Mouse (Mus musculus) neutrophil, adult 5-6 weeks (primary cell): ENCODE measurements at regions not wholly inside any gene's neighbourhood (a gene's known extent, or its start where the extent isn't known, plus 50 kb on each side); places are given as distances from the start of the nearest gene placed in this dataset.

ENCODE experiments used
- ATAC-seq: fragments of 151-379, 151-347 bp; 2 replicates; pipeline ENCODE4 v1.8.0; 2017; ENCODE audit warnings: mild to moderate bottlenecking, moderate TSS enrichment; ENCODE audit not compliant: insufficient number of reproducible peaks, poor library complexity, low FRiP score, severe bottlenecking; ENCODE audit errors: extremely low read depth

- ATAC-seq, result no peak
These were observed 836.4 kb upstream of the Adgrl2 start for GRCm38 (mm10) chr3:149826757-149827156.

GRCm38 (mm10) chr3:149820670-149821069 lies 830.3 kb upstream of the Adgrl2 start:
- no peak for ATAC-seq

DNA sequence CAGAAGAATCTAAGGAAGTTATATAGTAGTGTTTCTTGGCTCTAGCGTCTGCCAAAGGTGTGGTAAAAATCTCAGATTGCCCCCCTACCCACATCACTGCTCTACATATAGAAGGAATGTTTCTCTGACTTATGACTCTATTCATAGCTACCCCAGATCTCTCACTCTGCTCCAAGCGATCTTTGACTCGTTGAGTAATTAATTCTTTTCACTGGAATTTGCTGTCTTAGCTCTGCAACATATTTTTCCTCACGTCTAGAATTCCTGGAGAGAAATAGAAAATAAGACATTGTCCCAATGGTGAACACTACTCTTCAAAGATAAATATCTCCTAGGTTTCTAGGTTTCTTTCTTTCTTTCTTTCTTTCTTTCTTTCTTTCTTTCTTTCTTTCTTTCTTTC lies 829.5 kb upstream of the Adgrl2 start:
- no peak for ATAC-seq

DNA sequence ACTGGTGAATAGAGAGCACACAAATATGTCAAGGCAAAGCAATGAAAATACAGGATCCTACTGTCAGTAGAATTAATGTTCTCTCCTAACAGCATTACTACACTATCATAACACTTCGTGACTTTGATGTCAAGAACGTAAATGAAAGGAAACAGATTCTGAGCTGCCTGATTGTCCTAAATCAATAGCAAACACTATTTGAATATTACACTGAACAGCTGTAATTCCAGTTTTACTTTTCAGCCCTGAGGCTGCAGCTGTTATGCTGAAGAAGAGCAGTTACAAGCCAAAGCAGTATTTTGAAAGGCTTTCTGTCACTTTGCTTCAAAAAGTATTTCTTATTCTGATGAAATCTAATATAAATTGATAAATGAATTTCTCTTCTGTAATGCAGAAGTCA lies 828.7 kb upstream of the Adgrl2 start:
- no peak for ATAC-seq

GRCm38 (mm10) chr3:149811036-149811435 lies 820.7 kb upstream of the Adgrl2 start:
- ATAC-seq, result no peak

DNA sequence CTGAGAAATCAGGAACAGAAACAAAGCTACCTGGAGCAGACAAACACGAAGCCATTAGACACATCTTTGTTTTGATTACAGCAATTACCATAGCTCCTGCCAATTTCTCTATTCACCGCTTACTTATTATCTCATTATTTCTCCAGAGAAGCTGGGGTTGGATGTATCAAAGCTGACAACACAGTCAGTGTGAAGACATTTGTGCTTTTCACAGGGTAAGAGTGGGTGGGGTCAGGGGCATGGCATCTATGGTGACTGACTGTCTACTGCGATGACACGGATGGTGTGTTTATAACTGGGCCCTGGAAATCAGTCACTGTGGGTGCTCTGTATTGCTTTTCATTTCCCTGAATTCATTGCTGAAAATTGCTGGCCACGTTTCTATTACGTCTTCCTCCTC lies 815.0 kb upstream of the Adgrl2 start:
- no peak for ATAC-seq

- no peak for ATAC-seq
These were observed 805.8 kb upstream of the Adgrl2 start for GRCm38 (mm10) chr3:149796123-149796522.

DNA sequence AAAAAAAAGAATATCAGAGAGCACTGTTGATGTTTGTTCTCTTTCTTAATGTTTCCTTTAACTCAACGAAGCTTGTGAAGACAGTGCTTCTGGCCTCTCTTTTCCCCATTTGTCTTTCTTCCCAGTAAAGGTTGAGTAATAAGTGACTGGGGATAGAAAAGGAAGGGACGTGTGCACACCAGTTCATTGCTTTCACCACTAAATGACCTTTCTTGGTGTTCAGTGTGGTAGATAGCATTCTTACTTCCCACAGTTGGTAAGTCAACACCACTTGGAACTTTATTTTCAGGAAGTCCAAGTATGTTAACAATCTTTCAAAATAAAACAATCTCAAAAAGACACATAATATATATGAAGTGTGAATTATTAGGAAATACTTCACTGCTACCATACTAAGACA lies 801.2 kb upstream of the Adgrl2 start:
- ATAC-seq, result no peak

GRCm38 (mm10) chr3:149786096-149786495 lies 795.7 kb upstream of the Adgrl2 start:
- no peak for ATAC-seq

DNA sequence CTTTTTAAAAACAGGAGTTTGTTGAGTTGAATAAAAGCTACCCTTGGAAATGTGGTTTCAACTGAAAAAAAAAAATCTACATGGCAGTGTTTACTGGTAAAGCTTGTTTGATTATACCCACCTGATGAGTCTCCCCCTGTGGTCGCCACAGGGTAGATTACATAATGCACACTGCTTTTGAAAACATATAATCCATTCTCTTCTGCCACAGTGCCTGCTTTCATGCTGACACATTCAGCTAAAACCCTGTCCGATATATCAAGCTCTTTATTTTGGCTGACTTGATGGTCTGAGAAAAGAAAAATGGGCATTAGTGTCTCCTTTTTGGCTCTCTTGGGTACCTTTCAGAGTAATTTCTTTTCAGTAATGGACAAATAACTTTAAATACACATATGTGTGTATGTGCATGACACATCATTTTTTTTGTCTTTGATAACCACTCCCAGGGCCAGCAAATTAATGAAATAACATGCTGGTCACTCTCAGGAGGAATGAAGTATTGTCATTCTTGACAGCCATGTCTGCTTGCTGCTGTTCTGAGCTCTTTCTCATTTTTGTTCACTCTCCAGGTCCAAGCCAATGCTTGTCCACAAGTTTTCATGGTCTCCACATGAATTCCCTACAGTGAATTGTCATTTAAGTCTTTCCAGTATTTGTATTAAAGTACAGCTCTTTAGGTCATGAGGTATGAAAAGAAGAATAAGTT lies 793.7 kb upstream of the Adgrl2 start:
- ATAC-seq, result no peak

DNA sequence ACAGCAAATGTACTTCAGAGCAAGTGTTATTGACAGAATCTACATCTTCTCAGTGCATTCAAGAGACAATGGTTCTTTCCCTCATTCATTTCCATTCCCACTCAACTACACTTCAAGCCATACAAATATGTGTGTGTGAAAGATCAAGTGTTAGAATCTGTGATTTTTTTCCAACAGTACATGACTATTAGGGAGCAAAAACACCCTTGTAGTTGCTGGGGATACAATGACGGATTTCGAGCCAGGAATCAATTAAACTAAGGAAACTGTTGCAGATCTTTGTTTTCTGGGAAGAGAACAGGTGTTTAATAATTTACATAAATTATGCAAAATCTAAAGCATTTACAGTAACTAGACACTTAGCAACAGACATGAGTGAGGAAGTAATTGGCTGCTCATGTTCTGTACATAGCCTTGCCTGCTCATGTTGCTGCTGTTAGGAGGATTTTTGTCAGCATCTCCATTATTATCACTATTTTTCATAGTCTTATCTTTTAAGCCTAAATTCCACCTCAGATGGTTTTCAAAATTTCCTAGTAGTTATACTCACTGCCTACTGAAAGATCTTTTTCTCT lies 777.6 kb upstream of the Adgrl2 start:
- no peak for ATAC-seq

DNA sequence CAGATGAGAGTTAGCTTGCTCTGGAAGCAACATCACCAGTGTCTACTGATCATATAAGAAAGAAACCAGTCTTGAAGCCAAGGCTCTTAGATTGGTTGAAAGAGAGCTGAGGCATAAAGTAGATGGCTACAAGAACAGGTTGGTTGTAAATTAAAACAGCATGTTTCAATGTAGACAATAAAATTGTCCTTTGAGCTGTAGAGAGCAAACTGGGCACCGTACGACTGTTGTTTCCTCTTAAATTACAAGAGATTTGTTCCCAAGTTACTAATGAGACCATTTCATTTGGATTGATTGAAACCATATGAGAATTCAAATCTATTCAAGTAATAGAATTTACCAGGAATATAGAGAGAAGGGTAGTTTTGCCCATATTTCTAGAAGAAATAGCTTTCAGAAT lies 770.9 kb upstream of the Adgrl2 start:
- no peak for ATAC-seq

DNA sequence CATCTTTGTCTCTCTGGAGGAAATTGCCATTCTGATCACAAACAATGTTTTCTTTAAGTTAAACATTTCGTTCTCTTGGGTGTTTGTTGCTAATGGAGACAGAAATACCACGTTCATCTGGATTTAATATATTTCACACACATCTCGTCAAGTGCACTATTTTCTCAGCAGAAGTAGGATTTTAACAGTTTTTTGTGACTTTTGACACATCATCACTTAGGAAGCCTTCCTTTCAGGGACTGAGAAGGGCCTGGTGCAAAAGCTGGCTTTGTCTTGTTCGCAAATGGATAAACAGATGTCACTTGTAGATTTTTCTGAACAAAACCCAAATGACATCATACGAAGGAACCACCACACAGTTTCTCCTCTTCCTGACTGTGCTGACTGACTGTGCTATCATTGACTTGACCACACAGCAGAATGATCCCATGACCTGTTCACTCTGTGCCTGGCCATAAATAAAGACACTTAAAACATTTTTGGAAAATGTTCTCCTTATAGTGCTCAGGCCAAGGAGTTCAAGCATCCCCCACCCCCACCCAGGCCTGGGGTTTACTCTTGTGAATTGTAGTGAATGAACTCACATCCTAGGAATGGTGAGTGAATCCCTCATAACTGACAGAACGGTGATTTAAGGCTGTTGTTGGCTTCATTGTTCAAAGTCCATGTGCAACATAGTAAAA lies 767.7 kb upstream of the Adgrl2 start:
- ATAC-seq, result no peak

DNA sequence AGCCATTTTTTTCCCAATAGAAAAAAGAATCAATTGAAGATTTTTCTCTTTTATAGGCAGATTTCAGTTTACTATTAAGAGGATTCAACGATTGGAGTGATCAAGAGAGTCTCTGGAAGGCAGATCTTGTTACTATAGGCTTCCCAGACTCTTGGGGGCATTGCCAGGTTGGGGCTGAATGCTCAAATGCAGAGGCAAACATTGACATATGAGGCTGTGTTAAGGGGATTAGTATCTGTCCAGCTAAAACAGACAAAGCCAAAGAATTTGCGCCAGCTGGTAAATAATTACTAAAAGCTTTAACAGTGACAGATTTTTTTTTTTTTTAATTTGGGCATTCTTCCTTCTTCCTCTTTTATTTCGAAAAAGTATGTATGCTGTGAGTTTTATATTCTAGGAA lies 745.7 kb upstream of the Adgrl2 start:
- ATAC-seq, result no peak

DNA sequence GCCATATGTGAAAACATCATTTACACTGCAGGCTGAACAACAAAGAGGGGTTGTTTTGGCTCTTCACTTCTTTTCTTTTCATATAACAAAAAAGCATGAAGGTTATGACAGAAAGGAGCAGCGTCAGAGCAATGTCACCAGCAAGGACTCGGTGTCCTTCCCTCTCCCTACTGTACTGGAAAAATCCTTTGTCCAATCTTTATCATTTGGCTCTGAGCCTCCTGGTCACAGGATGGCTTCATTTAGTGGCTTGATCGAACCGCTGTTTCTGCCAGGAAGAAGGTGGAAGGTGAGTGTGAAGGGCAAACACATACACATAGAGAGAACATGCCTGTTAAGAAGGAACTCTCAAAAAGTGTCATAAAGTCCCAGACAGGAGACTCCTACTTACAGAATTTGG lies 735.9 kb upstream of the Adgrl2 start:
- ATAC-seq, result no peak

GRCm38 (mm10) chr3:149724879-149725278 lies 734.5 kb upstream of the Adgrl2 start:
- ATAC-seq, result no peak

GRCm38 (mm10) chr3:149721832-149722231 lies 731.5 kb upstream of the Adgrl2 start:
- ATAC-seq, result no peak

GRCm38 (mm10) chr3:149720306-149720705 lies 730.0 kb upstream of the Adgrl2 start:
- no peak for ATAC-seq

DNA sequence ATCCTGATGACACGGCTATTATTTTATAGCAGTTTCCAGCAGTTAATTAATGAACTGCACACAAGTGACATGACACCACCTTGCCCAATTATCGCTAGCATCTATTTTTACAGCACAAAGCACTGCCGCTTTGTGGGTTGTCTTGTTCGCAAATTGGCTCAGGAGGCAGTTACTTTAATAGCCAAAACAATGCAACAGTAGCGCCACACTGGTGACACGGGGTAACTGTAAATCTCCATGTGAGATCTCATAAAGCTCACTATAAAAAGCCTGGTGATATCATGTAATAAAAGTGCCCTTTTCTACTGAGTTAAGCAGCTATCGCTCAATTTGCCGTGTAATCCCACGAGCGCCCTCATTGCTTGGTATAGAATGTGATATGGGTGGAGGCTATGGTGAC lies 715.4 kb upstream of the Adgrl2 start:
- no peak for ATAC-seq

GRCm38 (mm10) chr3:149705322-149705721 lies 715.0 kb upstream of the Adgrl2 start:
- ATAC-seq, result no peak
